ENCODE assay signal across 9 mouse cellular contexts in genomic region chr15:103284066-103284465, GRCm38 (mm10). TPM values are rescaled to one million over a fixed set of nuclear protein-coding genes. Genes with fewer than 3 reads are reported as not detected.
A peak's percentile ranks its signal among the peaks of the same experiment; 100 is the strongest.
DNase-seq lines count a peak whose midpoint lies in the region; TF ChIP-seq lines count a peak whose summit lies in the region.
"Had no signal": no experiment of that assay in that cellular context is flagged by ENCODE, and none has a peak within 500 bp of the region (broad histone marks: within the 10 kb centered on the region; RNA-seq: fewer than 3 reads in every experiment).

No protein-coding gene starts in this region.

- TF ChIP-seq CTCF in layer of hippocampus, adult 2 months (conservative IDR thresholded peaks at IDR 0.05): peak; percentile 77

- H3K4me3 ChIP-seq in layer of hippocampus, adult 2 months: no peak overlapping the region
- H3K4me3 ChIP-seq: myocyte had no signal

- intact Hi-C loops in left cerebral cortex, postnatal 25 days (cut with DNase I): loop anchor here (2.0 kb wide), 1 partner anchor 23 kb away; no protein-coding TSS in a partner anchor

- peak; percentile 52 to 63 for DNase-seq in adrenal gland, adult 18-20 months (ENCODE audit: low spot score in 2 of 2)
- DNase-seq in adrenal gland, postnatal 4 days (ENCODE audit: low spot score in 2 of 2): no peak
- no peak for DNase-seq in layer of hippocampus, adult 2 months (ENCODE audit: low spot score in 2 of 2)
- DNase-seq in layer of hippocampus, adult 8-10 months (ENCODE audit: low spot score in 2 of 2): no peak
- peak; percentile 78 for DNase-seq in adipocyte (ENCODE audit: low spot score)
- DNase-seq in heart, postnatal 4 days: peak; percentile 68
- peak; percentile 66 for DNase-seq in retina, embryonic 14.5 days (ENCODE audit: low spot score)
- DNase-seq in left cerebral cortex, postnatal 25 days (ENCODE audit: low spot score in 2 of 2): no peak

- H3K27ac ChIP-seq in layer of hippocampus, adult 2 months: no peak overlapping the region

RNA-seq across cellular contexts. Expression of gene Copz1, which starts 11.6 kb away (rescaled TPM):
- total RNA-seq in adrenal gland, adult 18-20 months (2021): 100 to 1,000 TPM; 138 to 150 TPM
- total RNA-seq in adrenal gland, postnatal 4 days (2021): 100 to 1,000 TPM; 132 to 140 TPM
- 10 to 100 TPM; 91.0 to 96.2 TPM for total RNA-seq in layer of hippocampus, adult 2 months (2021)
- total RNA-seq in layer of hippocampus, adult 8-10 months (2022): 100 to 1,000 TPM in 1 of 4 experiments, 10 to 100 TPM in 3; 90.6 to 100 (median 94.2) TPM
- 10 to 100 TPM; 88.7 to 91.2 TPM for total RNA-seq in heart, postnatal 4 days (2021)
- total RNA-seq in left cerebral cortex, postnatal 25 days (2021): 100 to 1,000 TPM; 101 to 102 TPM

RNA-seq across cellular contexts. Expression of gene Nfe2, which starts 25.9 kb away (rescaled TPM):
- total RNA-seq in adrenal gland, adult 18-20 months (2021): under 1 TPM in 1 of 2 experiments, not detected in 1; 0.67 TPM
- 1 to 10 TPM; 5.8 to 8.9 TPM for total RNA-seq in adrenal gland, postnatal 4 days (2021)
- not detected for total RNA-seq in layer of hippocampus, adult 2 months (2021)
- total RNA-seq in layer of hippocampus, adult 8-10 months (2022): not detected
- total RNA-seq in heart, postnatal 4 days (2021): 1 to 10 TPM; 1.0 to 1.1 TPM
- total RNA-seq in left cerebral cortex, postnatal 25 days (2021): not detected

RNA-seq across cellular contexts. Expression of gene Gpr84, which starts 26.3 kb away (rescaled TPM):
- total RNA-seq in adrenal gland, adult 18-20 months (2021): not detected
- not detected for total RNA-seq in adrenal gland, postnatal 4 days (2021)
- total RNA-seq in layer of hippocampus, adult 2 months (2021): under 1 TPM; 0.61 to 0.81 TPM
- 1 to 10 TPM in 2 of 4 experiments, under 1 TPM in 2; 0.35 to 9.3 (median 4.4) TPM for total RNA-seq in layer of hippocampus, adult 8-10 months (2022)
- total RNA-seq in heart, postnatal 4 days (2021): not detected
- under 1 TPM; 0.69 to 0.94 TPM for total RNA-seq in left cerebral cortex, postnatal 25 days (2021)

RNA-seq across cellular contexts. Expression of gene Hnrnpa1, which starts 43.8 kb away (rescaled TPM):
- 100 to 1,000 TPM; 160 to 179 TPM for total RNA-seq in adrenal gland, adult 18-20 months (2021)
- 100 to 1,000 TPM; 404 to 457 TPM for total RNA-seq in adrenal gland, postnatal 4 days (2021)
- 100 to 1,000 TPM; 256 to 265 TPM for total RNA-seq in layer of hippocampus, adult 2 months (2021)
- 100 to 1,000 TPM; 257 to 295 (median 288) TPM for total RNA-seq in layer of hippocampus, adult 8-10 months (2022)
- total RNA-seq in heart, postnatal 4 days (2021): 100 to 1,000 TPM; 408 to 415 TPM
- total RNA-seq in left cerebral cortex, postnatal 25 days (2021): 100 to 1,000 TPM; 218 to 219 TPM

RNA-seq across cellular contexts. Expression of gene Cbx5, which starts 44.5 kb away (rescaled TPM):
- 10 to 100 TPM; 65.0 to 76.3 TPM for total RNA-seq in adrenal gland, adult 18-20 months (2021)
- 100 to 1,000 TPM; 111 to 127 TPM for total RNA-seq in adrenal gland, postnatal 4 days (2021)
- total RNA-seq in layer of hippocampus, adult 2 months (2021): 100 to 1,000 TPM; 179 to 187 TPM
- 100 to 1,000 TPM; 170 to 209 (median 180) TPM for total RNA-seq in layer of hippocampus, adult 8-10 months (2022)
- total RNA-seq in heart, postnatal 4 days (2021): 100 to 1,000 TPM; 146 TPM
- total RNA-seq in left cerebral cortex, postnatal 25 days (2021): 100 to 1,000 TPM; 173 to 187 TPM

Comparison
In these comparisons a context has a peak if more than half of its experiments do, and no peak if none do; other contexts are left out.
1. DNase-seq: peak in adrenal gland, adult 18-20 months (2 of 2), adipocyte (single experiment), heart, postnatal 4 days (single experiment) and retina, embryonic 14.5 days (single experiment); none in adrenal gland, postnatal 4 days (0 of 2), layer of hippocampus, adult 2 months (0 of 2), layer of hippocampus, adult 8-10 months (0 of 2) and left cerebral cortex, postnatal 25 days (0 of 2).